14 mouse cellular contexts compared by ENCODE assay signal in genomic region chr5:102614081-102614480, GRCm38 (mm10).
"Had no signal": no experiment of that assay in that cellular context is flagged by ENCODE, and none has a peak within 500 bp of the region (broad histone marks: within the 10 kb centered on the region; RNA-seq: fewer than 3 reads in every experiment).

No protein-coding gene starts in this region.

- DNase-seq: layer of hippocampus, adult 9-11 months; midbrain, embryonic 14.5 days; thymus, adult 2 months; thymus, postnatal 14 days; thymus, postnatal 4 days had no signal

- H3K9ac ChIP-seq: intestine, embryonic 15.5 days; liver, embryonic 14.5 days; lung, embryonic 15.5 days had no signal

- H3K4me3 ChIP-seq: intestine, embryonic 15.5 days; layer of hippocampus, adult 2 months; left cerebral cortex, adult 2 months; lung, embryonic 15.5 days had no signal

- H3K4me1 ChIP-seq: intestine, embryonic 15.5 days had no signal

- H3K4me2 ChIP-seq: intestine, embryonic 15.5 days; liver, embryonic 11.5 days; lung, embryonic 15.5 days; midbrain, embryonic 11.5 days had no signal

- H3K9me3 ChIP-seq: intestine, embryonic 15.5 days; lung, embryonic 15.5 days had no signal

- H3K27ac ChIP-seq: intestine, embryonic 15.5 days; kidney, postnatal 0 days; layer of hippocampus, adult 2 months; left cerebral cortex, adult 2 months; liver, embryonic 14.5 days; lung, embryonic 15.5 days; macrophage had no signal

- H3K27me3 ChIP-seq: intestine, embryonic 15.5 days; lung, embryonic 15.5 days had no signal

- H3K36me3 ChIP-seq: intestine, embryonic 15.5 days; lung, embryonic 15.5 days had no signal

- ATAC-seq: intestine, embryonic 15.5 days had no signal
